Mouse (Mus musculus): Measurements from ENCODE around the gene Ms4a4d.

Ms4a4d gene

DNA sequence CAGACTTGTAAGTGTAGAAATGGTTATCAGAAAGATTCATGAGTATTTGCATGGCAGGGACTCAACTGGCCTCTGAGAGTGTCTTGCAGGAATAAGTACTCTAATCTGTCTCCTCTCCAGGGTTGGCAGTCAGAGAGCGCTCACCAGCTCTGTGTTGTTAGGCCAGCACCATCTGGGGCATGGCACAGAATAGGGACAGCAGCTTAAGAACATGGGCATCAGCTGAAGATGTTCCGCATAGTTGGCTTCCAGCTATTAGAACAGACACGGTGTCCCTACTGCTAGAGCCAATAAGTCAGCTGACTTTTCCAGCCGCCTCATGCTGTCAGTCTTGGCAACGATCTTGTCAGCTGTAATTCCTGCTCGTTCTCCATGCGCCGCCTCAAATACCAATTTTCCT is 38.4 kb downstream of the Ms4a4d start:
- DNase-seq (ENCODE audit: low spot score) = no peak

GRCm38 (mm10) chr19:11589205-11589604 is 52.6 kb downstream of the Ms4a4d start:
- no peak for DNase-seq (ENCODE audit: low spot score)

GRCm38 (mm10) chr19:11589891-11590449 is 53.4 kb downstream of the Ms4a4d start:
- no peak for DNase-seq (ENCODE audit: low spot score)

- DNase-seq (ENCODE audit: low spot score) = no peak
These were observed 64.7 kb downstream of the Ms4a4d start for GRCm38 (mm10) chr19:11601349-11601748.

- peak; percentile 40 for DNase-seq (ENCODE audit: low spot score)
These were observed 65.4 kb downstream of the Ms4a4d start for GRCm38 (mm10) chr19:11602026-11602425.

- no peak for DNase-seq (ENCODE audit: low spot score)
These were observed 68.0 kb downstream of the Ms4a4d start, which contains the start of gene Ms4a6d for GRCm38 (mm10) chr19:11604603-11605002. Gene Ms4a6d, minus strand, starts transcription at chr19:11604849.

Measured in retina, embryonic 14.5 days (tissue).